Mouse (Mus musculus) intestine, embryonic 15.5 days (tissue): ENCODE results near the gene Slc22a1. TPM values are rescaled to one million over a fixed set of nuclear protein-coding genes. Genes with fewer than 3 reads are reported as not detected.

Experiments used
- ATAC-seq: fragments of 200-750 bp; cut with Nextera tagmentation; 2 replicates; pipeline ENCODE4 v1.8.0; 2017; ENCODE audit warnings: moderate TSS enrichment, moderate library complexity
- H3K27ac ChIP-seq: fragments of 300-500 bp; sonication (generic); 2 replicates; pipeline ENCODE4 v1.5.1; 2015; ENCODE audit warnings: mild to moderate bottlenecking, inconsistent platforms
- H3K27me3 ChIP-seq: fragments of 300-500 bp; sonication (generic); replicated peaks from 2 replicates; pipeline ENCODE4 v1.6.1; 2015; ENCODE audit warnings: inconsistent platforms
- H3K36me3 ChIP-seq: fragments of 300-500 bp; sonication (generic); 2 replicates; pipeline ENCODE4 v1.6.1; 2015; ENCODE audit warnings: inconsistent platforms
- H3K4me1 ChIP-seq: fragments of 300-500 bp; sonication (generic); replicated peaks from 2 replicates; pipeline ENCODE4 v1.6.1; 2015; ENCODE audit warnings: inconsistent platforms
- H3K4me2 ChIP-seq: fragments of 300-500 bp; sonication (generic); replicated peaks from 2 replicates; pipeline ENCODE4 v1.6.1; 2015; ENCODE audit warnings: mild to moderate bottlenecking, inconsistent platforms
- H3K4me3 ChIP-seq: fragments of 300-500 bp; sonication (generic); replicated peaks from 2 replicates; pipeline ENCODE4 v1.5.1; 2015; ENCODE audit warnings: inconsistent platforms
- H3K9ac ChIP-seq: fragments of 300-500 bp; sonication (generic); 2 replicates; pipeline ENCODE4 v1.6.1; 2015; ENCODE audit warnings: inconsistent platforms
- H3K9me3 ChIP-seq: fragments of 300-500 bp; sonication (generic); 2 replicates; pipeline ENCODE4 v1.6.1; 2016; ENCODE audit warnings: inconsistent platforms
- WGBS: fragments of 180-500 bp; shearing (Covaris S2); methylation state at CpG from one replicate; pipeline ENCODE4 v1.1.7; 2015; 5-methylcytosine and 5-hydroxymethylcytosine counted together
- polyA plus RNA-seq: library from polyadenylated mRNA; unstranded; fragments of >200 nt; fragmentation: Nextera tagmentation; extraction: Ambion mirVana; gene quantifications from 2 replicates; pipeline ENCODE4 v1.2.1, GENCODE M21; 2015

Gene Slc22a1
- 0.40 and 0.51 TPM in 2 replicates for polyA plus RNA-seq

DNA sequence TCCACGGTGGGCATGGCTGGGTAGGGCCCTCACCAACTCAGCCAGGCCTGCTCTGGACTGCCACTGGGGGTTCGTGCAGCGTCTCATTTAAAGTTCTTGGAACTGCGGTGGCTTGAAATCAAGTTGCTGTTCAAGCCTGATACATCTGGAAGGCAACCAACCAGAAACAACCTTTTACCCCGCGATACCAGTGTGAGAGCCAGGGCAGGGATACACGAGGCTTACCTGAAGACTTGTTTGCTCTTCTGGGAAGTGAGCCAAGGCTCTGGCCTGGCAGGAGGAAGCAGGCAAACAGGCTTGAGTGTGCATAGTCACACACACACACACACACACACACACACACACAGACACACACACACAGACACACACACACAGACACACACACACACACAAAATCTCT is at the start of gene Slc22a1:
Slc22a1 (minus strand) TSS at position 184 of the 400 bp plus-strand sequence.
- H3K9me3 ChIP-seq: no peaks in the 10 kb centered on the region
- 67% methylated on average over 7 of the region's 7 CpGs for WGBS
- no peak within 1 kb of the TSS for H3K4me2 ChIP-seq
- H3K27me3 ChIP-seq: no peaks in the 10 kb centered on the region
- H3K4me3 ChIP-seq: no peak within 1 kb of the TSS
- peaks cover 8% of the 10 kb centered on the region; the same call in 1 of the 2 replicates for H3K4me1 ChIP-seq
- peaks cover 7% of the 10 kb centered on the region; the same call in 1 of the 2 replicates for H3K36me3 ChIP-seq
- H3K27ac ChIP-seq: no peak within 1 kb of the TSS
- H3K9ac ChIP-seq: no peak within 1 kb of the TSS
- no peak for ATAC-seq

DNA sequence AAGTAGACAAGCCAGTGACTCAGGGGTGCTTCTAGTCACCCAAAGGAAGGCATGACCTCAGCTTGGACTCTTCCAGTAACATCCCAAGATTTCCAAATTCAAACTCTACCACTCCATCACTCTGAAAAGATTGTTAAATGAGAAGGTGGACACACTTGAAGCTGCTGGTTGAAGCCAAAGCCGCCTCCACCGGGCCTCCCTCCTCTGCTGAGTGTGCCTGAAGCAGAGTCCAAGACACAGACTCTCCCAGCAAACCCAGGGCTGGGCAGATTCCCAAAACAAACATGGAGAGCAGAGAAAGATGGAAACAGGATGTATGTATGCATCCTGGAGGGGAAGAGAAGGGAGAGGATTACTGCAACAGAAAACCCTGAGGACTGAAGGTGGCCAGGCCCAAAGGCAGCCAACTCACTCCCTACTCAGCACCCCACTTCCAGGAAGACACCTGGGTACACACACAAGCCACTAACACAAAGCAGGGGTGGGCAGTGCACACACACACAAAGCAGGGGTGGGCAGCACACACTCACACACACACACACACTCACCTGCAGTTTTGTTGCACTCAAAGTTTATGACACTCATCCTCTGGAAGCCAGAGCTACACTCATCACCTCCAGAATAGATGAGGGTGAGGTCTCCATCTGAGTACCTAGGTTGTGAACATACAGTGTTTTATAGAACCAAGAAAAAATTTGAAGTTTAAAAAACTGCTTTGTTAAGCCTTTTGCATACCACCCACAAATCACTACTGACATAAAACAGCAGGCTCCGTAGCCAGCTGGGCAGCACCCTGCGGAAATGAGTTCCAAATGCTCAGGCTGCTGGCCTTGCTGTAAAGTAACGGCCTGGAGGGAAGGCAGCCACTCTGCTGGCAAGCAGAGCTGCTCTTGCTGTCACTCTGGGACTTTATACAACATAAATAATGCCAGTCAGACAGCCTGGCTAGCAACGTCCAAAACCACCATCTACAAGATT is 49.4 kb upstream of the Slc22a1 start:
- Histone ChIP-seq H3K9me3 (no peaks in the 10 kb centered on the region), H3K27me3 (no peaks in the 10 kb centered on the region), H3K36me3 (0 out of 2 replicates have a peak, but pooled peaks cover 7% of the 10 kb centered on the region), H3K4me1 (peaks cover 45% of the 10 kb centered on the region), H3K27ac (peak overlapping the region; percentile 90), H3K4me3 (no peak overlapping the region), H3K4me2 (no peak overlapping the region; the same call in 1 of the 2 replicates), H3K9ac (no peak overlapping the region)
- peak; percentile 15; the same call in 1 of the 2 replicates for ATAC-seq
- 26% methylated on average over 6 of the region's 6 CpGs for WGBS

DNA sequence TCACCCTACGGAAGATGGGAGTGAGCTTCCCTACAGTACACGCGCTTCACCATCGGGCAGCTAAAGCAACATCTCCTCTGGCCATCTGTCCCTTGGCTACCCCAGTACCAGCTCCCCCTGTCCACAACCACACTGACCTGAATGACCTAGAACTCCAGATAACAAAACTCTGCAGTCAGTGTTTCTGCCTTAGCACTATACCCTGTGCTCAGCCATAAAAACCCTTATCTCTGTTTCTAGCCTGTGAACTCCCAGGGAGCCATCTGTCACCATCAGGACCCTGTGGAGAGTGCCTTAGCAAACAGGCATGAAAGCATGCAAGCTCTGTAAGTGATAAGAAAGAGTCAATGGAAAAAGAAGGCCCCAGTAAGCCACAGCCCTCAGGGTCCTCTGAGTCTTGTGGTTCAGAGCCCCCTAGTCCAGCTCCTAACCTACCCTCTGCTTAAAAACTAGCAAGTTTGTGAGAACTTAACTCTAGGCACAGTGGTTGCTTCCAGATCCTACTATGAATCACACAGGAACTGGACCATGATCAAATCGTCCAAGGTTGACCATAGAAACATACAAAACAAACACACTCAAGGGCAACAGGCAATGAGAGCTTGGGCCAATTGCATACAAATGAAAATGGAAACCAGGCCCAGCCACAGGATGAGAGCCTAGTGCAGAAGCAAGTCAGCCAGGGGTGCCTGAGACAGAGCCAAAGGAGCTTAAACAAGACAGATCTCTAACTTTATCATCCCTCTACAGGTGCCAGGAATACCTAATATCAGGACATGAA is 48.5 kb upstream of the Slc22a1 start:
- H3K27ac ChIP-seq: peak overlapping the region; percentile 90
- H3K9me3 ChIP-seq: no peaks in the 10 kb centered on the region
- H3K27me3 ChIP-seq: no peaks in the 10 kb centered on the region
- WGBS: 50% methylated on average over 5 of the region's 5 CpGs
- no peak overlapping the region for H3K9ac ChIP-seq
- no peak overlapping the region for H3K4me2 ChIP-seq
- H3K36me3 ChIP-seq: 0 out of 2 replicates have a peak, but pooled peaks cover 7% of the 10 kb centered on the region
- peak; percentile 87 for ATAC-seq
- peaks cover 45% of the 10 kb centered on the region for H3K4me1 ChIP-seq
- no peak overlapping the region for H3K4me3 ChIP-seq

DNA sequence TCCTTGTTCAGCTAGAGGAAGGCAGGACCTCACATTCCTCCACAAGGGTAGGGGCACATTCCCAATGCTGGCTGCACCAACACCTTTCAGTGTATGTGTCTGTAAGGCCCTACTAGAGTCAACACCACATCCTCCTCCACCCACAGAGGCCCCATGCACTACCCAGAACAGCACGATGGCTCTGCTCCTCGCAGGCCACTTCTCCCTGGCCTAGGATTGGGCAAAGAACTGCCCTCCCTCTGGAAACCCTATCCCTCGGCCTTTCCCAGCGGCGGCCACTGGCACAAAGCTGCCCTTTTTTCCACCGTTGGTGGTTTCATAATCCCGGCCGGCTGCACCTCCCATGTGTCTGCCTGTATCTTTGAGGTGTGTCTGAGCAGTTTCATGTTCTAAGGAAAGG is 47.0 kb upstream of the Slc22a1 start:
- H3K4me1 ChIP-seq: peaks cover 42% of the 10 kb centered on the region
- no peak overlapping the region for H3K4me2 ChIP-seq
- 0 out of 2 replicates have a peak, but pooled peaks cover 7% of the 10 kb centered on the region for H3K36me3 ChIP-seq
- no peak overlapping the region for H3K4me3 ChIP-seq
- WGBS: 35% methylated on average over 8 of the region's 8 CpGs
- H3K9ac ChIP-seq: no peak overlapping the region
- H3K9me3 ChIP-seq: no peaks in the 10 kb centered on the region
- peak overlapping the region; percentile 70 for H3K27ac ChIP-seq
- no peaks in the 10 kb centered on the region for H3K27me3 ChIP-seq
- ATAC-seq: peak; percentile 62

DNA sequence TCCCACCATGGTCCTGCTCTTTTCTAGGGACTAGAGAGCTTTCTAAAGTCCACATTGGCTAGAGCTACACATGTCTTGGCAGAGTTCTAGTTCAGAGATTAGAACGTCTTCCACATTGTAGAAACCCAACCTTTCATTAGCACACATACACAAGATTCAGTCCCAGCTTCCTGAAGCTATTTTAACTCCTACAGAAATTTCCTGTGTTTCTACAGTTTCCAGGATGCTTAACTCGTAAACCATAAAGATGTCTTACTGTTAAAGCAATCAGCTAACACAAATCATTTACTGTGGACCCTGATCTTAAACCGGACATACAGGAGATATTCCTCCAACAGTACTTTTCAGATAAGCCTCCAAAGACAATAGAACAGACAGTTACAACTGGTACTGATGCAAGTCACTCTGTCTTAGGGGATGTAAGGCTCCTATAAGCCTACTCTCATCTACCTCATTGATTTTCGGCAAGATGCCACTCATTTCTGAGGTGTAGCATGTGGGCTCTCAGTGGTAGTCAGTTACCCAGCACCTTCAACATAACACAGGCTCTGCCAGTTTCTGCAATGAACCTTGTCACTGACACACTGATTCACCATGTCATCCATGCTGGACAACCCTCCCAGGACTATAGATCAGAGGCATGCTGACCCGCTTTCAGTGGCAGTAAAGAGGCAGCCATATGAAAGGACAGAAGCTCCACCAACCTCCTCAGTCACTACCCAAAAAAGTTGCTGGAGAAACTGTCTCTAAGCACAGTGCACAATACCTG is 45.7 kb upstream of the Slc22a1 start:
- H3K9me3 ChIP-seq: no peaks in the 10 kb centered on the region
- H3K27me3 ChIP-seq: no peaks in the 10 kb centered on the region
- H3K4me1 ChIP-seq: peaks cover 38% of the 10 kb centered on the region
- no peak overlapping the region for H3K4me2 ChIP-seq
- H3K9ac ChIP-seq: no peak overlapping the region
- H3K27ac ChIP-seq: no peak overlapping the region
- no peak overlapping the region for H3K4me3 ChIP-seq
- peaks cover 10% of the 10 kb centered on the region for H3K36me3 ChIP-seq
- WGBS: 75% methylated on average over 5 of the region's 5 CpGs
- ATAC-seq: no peak

DNA sequence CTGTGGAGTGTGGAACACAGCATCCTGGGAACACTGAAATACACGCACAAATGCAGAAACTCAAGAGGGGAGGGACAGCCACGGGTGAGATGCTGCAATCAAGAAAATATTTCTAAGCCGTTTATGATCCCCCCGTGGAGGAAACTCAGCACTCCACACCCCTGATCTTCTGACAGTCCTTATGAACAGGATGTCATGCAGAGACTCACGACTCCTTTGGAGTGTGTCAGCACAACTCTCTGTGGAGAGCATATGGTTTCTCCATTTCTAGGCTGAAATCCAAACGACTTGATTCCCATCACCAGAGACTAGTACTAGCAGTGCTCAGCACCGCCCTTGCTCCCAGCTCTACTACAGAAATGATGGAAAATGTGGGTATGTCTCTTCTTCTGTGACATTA is 42.6 kb upstream of the Slc22a1 start:
- WGBS: 46% methylated on average over 7 of the region's 7 CpGs
- Histone ChIP-seq H3K9ac (no peak overlapping the region), H3K36me3 (peaks cover 12% of the 10 kb centered on the region), H3K4me3 (no peak overlapping the region), H3K4me2 (no peak overlapping the region), H3K27ac (no peak overlapping the region), H3K9me3 (no peaks in the 10 kb centered on the region), H3K4me1 (peaks cover 10% of the 10 kb centered on the region), H3K27me3 (no peaks in the 10 kb centered on the region)
- ATAC-seq: no peak

DNA sequence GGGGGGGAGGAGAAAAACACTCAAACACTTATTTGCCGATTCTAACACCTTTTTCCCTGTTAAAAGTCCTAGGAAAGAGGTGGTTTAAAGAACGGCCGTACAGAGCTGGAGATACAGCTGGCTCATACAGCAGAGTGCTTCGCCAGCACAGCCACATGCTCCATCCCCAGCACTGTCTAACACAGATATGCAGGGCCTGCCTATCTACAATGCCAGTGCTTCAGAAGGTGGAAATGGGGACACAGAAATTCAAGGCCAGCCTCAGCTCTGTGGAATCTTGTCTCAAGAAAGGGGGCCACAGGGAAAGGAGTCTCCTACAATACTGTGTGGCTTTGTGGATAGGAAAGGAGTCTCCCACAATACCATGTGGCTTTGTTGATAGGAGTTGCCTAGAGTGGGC is 41.8 kb upstream of the Slc22a1 start:
- H3K4me1 ChIP-seq: peaks cover 5% of the 10 kb centered on the region
- no peak for ATAC-seq
- H3K36me3 ChIP-seq: peaks cover 12% of the 10 kb centered on the region
- 79% methylated on average over 4 of the region's 4 CpGs for WGBS
- no peak overlapping the region for H3K9ac ChIP-seq
- no peak overlapping the region for H3K4me2 ChIP-seq
- H3K9me3 ChIP-seq: no peaks in the 10 kb centered on the region
- H3K4me3 ChIP-seq: no peak overlapping the region
- H3K27me3 ChIP-seq: no peaks in the 10 kb centered on the region
- peak overlapping the region; percentile 37; the same call in 1 of the 2 replicates for H3K27ac ChIP-seq

DNA sequence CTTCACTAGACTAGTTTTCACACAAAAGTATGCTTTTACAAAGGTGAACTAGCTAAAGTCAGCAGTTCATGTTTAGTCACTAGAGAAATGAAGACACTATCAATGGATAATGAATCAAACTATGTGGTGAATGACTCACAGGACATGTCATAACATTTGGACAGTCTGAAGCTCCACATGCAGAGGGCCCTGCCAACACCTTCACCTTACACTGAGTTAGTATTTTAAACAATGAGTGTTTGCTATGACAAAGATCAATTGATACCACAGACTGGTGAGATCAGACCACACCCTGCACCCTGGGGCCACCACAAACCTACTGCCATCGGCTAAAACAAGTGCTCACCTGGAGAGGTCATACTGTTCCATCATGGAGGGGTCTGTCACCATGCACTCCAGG is 39.4 kb upstream of the Slc22a1 start:
- WGBS: 54% methylated on average over 1 of the region's 1 CpGs
- no peak for ATAC-seq
- Histone ChIP-seq H3K27me3 (no peaks in the 10 kb centered on the region), H3K4me3 (no peak overlapping the region), H3K27ac (no peak overlapping the region), H3K4me2 (no peak overlapping the region), H3K4me1 (no peaks in the 10 kb centered on the region), H3K9ac (no peak overlapping the region), H3K36me3 (peaks cover 12% of the 10 kb centered on the region), H3K9me3 (no peaks in the 10 kb centered on the region)

DNA sequence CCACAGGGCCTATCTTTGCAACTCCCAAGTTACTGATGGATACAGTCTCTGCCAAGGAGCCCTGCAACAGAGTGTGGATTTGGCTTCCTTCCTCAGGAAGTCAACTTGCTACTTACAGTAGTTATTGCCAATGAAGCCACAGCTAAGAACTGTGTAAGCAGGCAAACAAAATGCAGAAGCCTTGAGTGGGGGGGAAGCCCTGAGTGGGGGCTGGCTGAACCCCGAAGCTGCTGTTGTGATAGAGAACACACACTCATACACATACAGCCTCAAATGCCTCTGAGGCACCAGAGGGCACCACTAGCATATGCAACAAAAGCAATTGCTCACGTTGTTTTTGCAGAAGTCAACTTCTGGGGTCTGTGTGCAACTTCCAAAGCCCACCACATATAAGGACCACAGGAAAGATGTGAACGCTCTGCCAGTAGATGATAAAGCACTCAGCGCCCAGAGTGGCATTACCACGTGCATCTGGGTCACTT is 38.5 kb upstream of the Slc22a1 start:
- no peaks in the 10 kb centered on the region for H3K4me1 ChIP-seq
- no peak overlapping the region for H3K9ac ChIP-seq
- no peak for ATAC-seq
- H3K27ac ChIP-seq: no peak overlapping the region
- no peaks in the 10 kb centered on the region for H3K9me3 ChIP-seq
- H3K4me2 ChIP-seq: no peak overlapping the region
- H3K36me3 ChIP-seq: peaks cover 14% of the 10 kb centered on the region
- H3K4me3 ChIP-seq: no peak overlapping the region
- H3K27me3 ChIP-seq: no peaks in the 10 kb centered on the region
- 69% methylated on average over 5 of the region's 5 CpGs for WGBS

DNA sequence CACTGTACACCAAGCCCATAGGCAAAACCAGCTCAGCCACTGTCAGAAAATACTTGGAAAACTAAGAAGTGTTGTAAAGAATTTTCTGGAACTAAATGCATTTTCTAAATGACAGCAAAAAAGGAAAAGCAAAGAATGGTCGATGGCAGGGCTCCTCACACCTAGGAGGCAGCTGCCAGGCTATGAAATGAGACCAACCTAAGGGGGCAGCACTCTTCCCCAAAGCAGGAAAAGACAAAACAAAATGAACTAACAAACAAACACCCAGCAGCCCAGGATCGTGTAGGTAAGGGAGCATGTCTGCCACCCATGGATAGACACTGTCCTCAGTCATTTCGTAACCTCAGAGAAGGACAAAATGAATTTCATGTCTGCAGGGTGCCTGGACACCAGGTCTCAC is 37.4 kb upstream of the Slc22a1 start:
- 76% methylated on average over 3 of the region's 3 CpGs for WGBS
- Histone ChIP-seq H3K36me3 (peaks cover 16% of the 10 kb centered on the region), H3K4me1 (no peaks in the 10 kb centered on the region), H3K9me3 (no peaks in the 10 kb centered on the region), H3K4me2 (no peak overlapping the region), H3K9ac (no peak overlapping the region), H3K4me3 (no peak overlapping the region), H3K27me3 (no peaks in the 10 kb centered on the region), H3K27ac (no peak overlapping the region)
- ATAC-seq: no peak

DNA sequence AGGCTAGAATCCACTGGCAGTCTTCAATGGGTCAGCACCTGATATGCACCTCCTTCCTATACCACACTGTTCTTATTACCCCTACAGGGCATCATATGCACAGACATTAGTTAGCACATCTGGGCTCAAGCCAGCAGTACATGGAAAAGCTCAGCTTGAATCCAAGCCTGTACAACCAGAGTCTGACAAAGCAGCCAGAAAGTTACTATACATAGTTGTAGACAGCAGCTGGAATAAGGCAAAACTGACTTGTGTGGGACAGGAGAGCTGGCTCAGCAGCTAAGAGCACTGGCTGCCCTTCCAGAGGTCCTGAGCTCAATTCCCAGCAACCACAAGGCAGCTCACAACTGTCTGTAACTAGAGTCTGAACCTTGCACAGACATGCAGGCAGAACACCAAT is 36.6 kb upstream of the Slc22a1 start:
- H3K9ac ChIP-seq: no peak overlapping the region
- no peak overlapping the region for H3K4me3 ChIP-seq
- no peaks in the 10 kb centered on the region for H3K27me3 ChIP-seq
- no peak for ATAC-seq
- no peaks in the 10 kb centered on the region for H3K4me1 ChIP-seq
- H3K4me2 ChIP-seq: no peak overlapping the region
- no peaks in the 10 kb centered on the region for H3K9me3 ChIP-seq
- 0 out of 2 replicates have a peak overlapping the region, but pooled peaks have one; percentile 13 for H3K27ac ChIP-seq
- H3K36me3 ChIP-seq: peaks cover 16% of the 10 kb centered on the region
